Mouse (Mus musculus): ENCODE measurements around the gene Rufy2.

Rufy2 gene

GRCm38 (mm10) chr10:62980039-62980954 is at the start of gene Rufy2:
Gene Rufy2 (plus strand): TSS chr10:62980223.
- DNase-seq (ENCODE audit: low spot score in 2 of 2), result peak; percentile 87 to 91

DNA sequence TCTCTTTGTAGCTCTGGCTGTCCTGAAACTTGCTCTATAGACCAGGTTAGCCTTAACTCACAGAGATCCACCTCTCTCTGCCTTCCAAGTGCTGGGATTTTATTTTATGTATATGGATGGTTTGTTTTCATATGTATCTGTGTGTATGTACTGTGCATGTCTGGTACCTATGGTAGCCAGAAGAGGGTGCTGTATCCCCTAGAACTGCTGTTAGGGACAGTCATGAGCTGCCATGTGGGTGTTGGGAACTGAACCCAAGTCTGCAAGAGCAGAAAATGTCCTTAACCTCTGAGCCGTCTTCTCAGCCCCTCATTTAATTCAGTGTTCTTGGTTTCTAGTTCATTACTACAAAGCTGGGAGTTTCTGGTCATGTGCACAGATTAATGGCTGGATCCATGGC is 47.6 kb upstream of the Rufy2 start:
- no peak for DNase-seq (ENCODE audit: low spot score in 2 of 2)

- no peak for DNase-seq (ENCODE audit: low spot score in 2 of 2)
Observed at GRCm38 (mm10) chr10:62944975-62945580, 34.9 kb upstream of the Rufy2 start.

- DNase-seq (ENCODE audit: low spot score in 2 of 2), result peak; percentile 64 to 71
Observed at GRCm38 (mm10) chr10:62946738-62947471, 33.1 kb upstream of the Rufy2 start, which contains the start of gene Dna2. Gene Dna2 (plus strand): TSS chr10:62947026.

DNA sequence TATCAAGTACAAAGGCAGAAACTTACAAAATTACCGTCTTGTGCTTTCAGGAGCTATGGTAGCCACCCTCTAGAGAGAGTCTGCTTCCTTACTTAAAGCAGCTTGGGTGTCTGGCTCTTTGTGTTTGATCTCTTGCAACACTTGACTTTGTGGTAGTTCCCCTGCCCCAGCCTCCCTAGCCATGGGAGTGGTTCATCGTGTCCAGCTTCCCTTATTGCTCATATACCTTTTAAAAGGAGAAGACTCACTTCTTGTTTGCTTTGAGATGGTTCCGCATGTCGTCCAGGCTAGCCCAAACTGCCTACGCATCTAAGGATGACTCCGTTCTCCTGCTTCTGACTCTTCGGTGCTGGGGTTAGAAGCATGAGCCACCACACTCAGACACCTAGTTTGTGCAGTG is 31.5 kb upstream of the Rufy2 start:
- DNase-seq (ENCODE audit: low spot score in 2 of 2), result no peak

DNA sequence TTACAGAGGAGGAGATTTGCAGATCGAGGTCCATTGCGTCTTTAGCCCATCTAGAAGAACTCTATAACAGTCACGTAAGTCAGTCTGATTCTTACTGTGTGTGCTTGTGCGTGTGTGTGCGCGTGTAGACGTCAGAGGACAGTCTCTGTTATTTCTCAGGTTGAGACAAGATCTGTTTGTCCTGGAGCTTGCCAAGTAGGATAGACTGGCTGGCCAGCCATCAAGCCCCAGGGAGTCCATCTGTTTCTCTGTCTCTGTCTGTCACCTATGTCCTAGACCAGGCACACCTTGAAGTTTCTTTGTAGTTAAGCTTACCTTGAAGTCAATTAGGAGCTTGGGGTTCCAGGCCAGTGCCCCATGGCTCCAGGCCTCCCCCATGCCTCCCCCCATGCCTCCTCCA is 16.1 kb upstream of the Rufy2 start:
- no peak for DNase-seq (ENCODE audit: low spot score in 2 of 2)

DNA sequence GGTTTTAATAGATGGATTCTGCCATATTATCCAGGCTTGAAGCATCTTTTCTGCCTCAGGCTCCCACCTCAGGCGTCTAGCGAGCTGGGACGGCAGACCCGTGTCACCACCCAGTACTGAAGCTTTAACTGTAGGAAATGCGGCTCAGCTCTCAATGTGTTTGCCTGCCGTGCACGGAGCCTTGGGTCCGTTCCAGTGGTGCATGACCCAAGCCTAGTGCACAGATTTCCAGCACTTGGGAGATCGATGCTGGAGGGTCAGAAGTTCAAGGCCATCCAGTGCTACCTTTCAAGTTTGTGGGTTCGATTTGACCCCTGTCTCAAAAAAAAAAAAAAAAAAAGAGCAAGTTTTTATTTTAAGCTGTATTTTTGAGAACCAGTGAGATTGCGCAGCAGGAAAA is 14.2 kb upstream of the Rufy2 start:
- DNase-seq (ENCODE audit: low spot score in 2 of 2), result no peak

DNA sequence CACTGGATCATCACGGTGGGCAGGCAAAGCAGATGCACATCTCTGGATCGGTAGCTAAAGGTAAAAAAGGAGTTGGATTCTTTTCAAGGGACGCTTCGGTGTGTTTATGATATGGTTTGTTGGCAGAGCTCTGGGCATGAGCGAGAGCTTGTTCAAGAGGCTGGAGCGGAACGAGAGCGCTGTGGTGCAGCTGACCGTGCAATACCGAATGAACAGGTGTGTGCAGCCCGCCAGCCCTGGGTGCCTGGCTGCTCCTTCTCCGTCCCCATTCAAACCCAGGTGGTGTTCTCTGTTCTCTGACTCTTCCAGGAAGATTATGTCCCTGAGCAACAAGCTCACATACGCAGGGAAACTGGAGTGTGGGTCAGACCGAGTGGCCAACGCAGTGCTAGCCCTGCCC is 13.7 kb upstream of the Rufy2 start:
- no peak for DNase-seq (ENCODE audit: low spot score in 2 of 2)

DNA sequence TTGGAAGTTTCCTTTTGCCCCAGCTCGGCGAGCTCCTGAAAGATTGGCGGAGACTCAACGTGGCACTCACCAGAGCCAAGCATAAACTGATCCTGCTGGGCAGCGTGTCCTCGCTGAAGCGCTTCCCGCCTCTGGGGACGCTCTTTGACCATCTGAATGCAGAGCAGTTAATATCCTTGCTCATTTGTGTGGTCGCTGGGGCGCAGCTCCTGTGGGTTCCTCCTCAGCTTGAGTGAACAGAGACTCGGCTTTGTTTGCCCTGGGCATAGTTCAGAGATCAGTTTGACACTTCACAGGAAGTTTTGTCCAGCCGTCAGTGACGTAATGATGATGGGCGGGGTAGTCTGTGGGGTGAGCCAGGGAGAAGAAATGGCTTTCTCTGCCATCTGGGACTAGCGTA is 8.2 kb upstream of the Rufy2 start:
- DNase-seq (ENCODE audit: low spot score in 2 of 2), result no peak

DNA sequence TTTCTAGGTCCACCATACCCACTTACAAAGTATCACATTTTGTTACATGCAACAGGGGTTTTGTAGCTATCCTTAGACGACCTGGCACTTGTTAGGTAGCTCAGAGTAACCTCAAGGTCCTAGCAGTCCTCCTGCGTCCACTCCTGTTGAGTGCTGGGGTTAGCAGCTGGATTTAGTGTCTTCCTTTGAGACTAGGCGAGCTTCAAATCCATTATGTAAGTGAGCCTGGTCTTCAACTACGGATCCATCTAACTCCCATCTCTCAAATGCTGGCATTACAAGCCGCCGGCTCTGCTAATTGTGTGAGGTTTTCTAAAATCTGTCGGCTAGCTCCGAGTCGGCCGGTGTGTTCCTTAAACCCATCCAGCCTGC is 370 bp upstream of the Rufy2 start:
- no peak for DNase-seq (ENCODE audit: low spot score in 2 of 2)

DNA sequence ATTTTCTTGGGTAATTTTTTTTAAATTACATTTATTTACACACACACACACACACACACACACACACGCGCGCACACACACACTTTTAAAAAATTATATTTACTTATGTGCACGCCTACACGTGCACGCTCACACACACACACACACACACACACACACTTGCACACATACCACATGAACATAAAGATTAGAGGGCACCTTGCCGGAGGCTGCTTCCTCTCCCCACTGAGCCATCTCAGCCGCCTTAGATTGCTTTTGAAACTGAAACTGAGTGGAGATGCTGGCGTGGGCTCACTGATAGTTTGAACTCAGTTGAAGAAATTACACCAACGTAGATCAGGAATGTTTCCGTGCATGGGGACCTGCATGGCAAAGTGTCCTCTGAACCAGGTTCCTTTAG is 4.0 kb downstream of the Rufy2 start:
- DNase-seq (ENCODE audit: low spot score in 2 of 2), result no peak

GRCm38 (mm10) chr10:62984495-62984894 is 4.5 kb downstream of the Rufy2 start:
- DNase-seq (ENCODE audit: low spot score in 2 of 2), result no peak

- DNase-seq (ENCODE audit: low spot score in 2 of 2), result no peak
Observed at GRCm38 (mm10) chr10:62987341-62987740, 7.3 kb downstream of the Rufy2 start.

DNA sequence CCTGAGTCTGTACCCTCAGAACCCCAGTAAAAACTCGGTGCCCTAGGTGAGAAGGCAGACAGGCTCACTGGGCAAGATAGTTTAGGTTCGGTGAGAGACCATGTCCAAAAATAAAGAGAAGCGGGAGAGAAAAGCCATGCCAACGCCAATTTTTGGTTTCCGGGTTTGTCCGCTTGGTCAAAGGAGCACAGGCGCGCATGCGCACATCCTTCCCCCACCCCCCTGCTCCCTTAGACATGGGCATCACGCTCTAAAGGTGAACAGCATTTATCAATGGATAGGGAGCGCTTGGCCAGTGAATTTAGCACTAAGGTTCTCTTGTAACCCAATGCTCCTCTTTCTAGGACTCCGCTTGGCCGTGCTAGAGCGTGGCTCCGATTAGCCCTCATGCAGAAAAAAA is 10.6 kb downstream of the Rufy2 start:
- DNase-seq (ENCODE audit: low spot score in 2 of 2), result no peak

- no peak for DNase-seq (ENCODE audit: low spot score in 2 of 2)
Observed at GRCm38 (mm10) chr10:62993991-62994390, 14.0 kb downstream of the Rufy2 start.

DNA sequence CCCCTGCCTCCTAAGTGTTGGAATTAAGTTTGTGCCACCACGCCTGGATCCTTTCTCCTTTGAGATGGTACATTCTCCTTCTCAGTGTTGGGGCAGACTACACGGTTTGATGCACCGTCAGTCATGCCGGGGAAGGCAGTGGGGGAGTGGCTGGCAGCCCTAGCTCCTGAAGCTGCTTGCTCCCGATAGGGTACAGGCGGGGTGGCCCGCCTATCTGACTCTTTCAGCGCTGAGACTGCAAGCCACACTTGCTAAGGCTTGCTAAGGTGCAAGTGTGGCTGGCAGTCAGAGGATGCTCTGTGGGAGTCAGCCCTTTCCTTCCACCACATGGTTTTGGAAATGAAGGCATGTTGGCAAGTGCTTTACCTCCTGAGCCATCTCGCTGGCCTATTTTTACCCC is 20.6 kb downstream of the Rufy2 start:
- no peak for DNase-seq (ENCODE audit: low spot score in 2 of 2)

- DNase-seq (ENCODE audit: low spot score in 2 of 2), result no peak
Observed at GRCm38 (mm10) chr10:63003252-63003651, 23.2 kb downstream of the Rufy2 start.

DNA sequence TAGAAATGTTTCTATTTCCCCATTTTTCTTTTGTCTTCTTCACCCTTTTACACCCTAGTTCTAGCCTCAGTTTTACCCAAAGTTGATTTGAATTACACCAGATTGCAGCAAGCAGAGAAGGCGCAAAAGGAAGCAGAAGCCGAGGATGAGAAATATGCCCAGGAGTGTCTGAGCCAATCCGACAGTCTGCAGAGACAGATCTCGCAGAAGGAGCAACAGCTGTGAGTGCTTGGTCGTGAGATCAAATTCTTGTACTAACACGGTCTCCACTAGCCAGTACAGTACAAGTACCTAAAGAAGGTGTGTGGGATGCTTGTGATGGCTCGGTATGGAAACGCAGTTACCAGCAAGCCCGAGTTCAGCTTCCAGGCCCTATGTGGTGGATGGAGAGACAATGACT is 24.5 kb downstream of the Rufy2 start:
- DNase-seq (ENCODE audit: low spot score in 2 of 2), result no peak

DNA sequence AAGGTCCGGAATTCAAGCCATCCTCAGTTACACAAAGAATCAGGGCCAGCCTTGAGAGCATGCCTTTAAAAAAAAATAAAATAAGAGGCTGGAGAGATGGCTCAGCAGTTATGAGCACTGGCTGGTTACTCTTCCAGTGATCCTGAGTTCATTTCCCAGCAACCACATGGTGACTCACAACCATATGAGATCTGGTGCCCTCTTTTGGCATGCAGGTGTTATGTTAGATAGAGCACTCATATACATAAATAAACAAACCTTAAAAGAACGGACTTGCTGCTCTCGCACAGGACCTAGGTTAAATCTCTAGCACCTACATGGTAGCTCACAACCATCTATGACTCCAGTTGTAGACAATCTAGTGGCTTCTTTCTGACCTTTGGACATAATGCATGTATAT is 28.2 kb downstream of the Rufy2 start:
- no peak for DNase-seq (ENCODE audit: low spot score in 2 of 2)

- no peak for DNase-seq (ENCODE audit: low spot score in 2 of 2)
Observed at GRCm38 (mm10) chr10:63010268-63010667, 30.2 kb downstream of the Rufy2 start.

GRCm38 (mm10) chr10:63011556-63011955 is 31.5 kb downstream of the Rufy2 start:
- DNase-seq (ENCODE audit: low spot score in 2 of 2), result no peak

DNA sequence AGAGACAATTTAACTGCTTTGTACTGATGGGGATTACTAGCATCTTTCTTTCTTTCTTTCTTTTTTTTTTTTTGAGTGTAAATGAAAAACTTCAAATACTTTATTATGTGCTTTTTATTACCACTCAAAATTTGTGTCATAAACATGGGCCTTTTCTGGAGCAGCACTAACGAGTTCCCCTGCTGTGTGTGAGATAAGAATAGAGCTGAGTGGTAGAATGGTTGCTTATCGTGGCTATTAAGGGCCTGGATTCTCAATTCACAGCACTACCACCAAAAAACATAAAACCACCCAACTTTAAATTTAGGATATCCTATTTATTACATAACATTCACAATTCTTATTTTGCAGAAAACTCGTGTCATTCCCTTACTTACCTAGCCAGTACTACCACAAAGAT is 33.5 kb downstream of the Rufy2 start:
- DNase-seq (ENCODE audit: low spot score in 2 of 2), result no peak

DNA sequence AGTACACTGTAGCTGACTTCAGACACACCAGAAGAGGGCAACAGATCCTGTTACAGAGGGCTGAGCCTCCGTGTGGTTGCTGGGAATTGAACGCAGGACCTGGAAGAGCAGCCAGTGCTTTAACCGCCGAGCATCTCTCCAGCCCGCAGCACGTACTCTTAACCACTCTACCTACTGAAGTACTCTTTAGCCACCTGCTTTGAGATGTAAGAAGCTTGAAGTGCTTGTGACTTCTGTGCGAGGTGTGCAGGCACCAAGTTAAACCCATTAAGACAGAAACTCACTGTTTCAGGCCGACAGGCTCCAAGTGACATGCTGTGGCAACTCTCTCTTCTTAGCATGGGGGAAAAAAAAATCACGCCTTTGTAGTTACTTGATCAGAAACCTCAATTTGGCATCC is 34.1 kb downstream of the Rufy2 start:
- no peak for DNase-seq (ENCODE audit: low spot score in 2 of 2)

Measured in right cerebral cortex, adult 2 months (tissue).